Mouse (Mus musculus): ENCODE measurements around the gene Timm8a2. TPM values are rescaled to one million over a fixed set of nuclear protein-coding genes. Genes with fewer than 3 reads are reported as not detected.

The Timm8a2 gene
- polyA plus RNA-seq, 1 experiment from 2014 or later: not detected

- WGBS: 91% methylated on average over 2 of the region's 2 CpGs
- H3K36me3 ChIP-seq (ENCODE audit: control insufficient read depth, insufficient read depth, low read length): no peaks in the 10 kb centered on the region
- no peaks in the 10 kb centered on the region for H3K9me3 ChIP-seq (replicated peaks; ENCODE audit: control insufficient read depth, low read length, poor library complexity, severe bottlenecking)
- no peaks in the 10 kb centered on the region for H3K4me1 ChIP-seq (ENCODE audit: control insufficient read depth, insufficient read depth, low read length)
- no peaks in the 10 kb centered on the region for H3K27me3 ChIP-seq (ENCODE audit: control insufficient read depth, insufficient read depth, low read depth, low read length)
- no peak for ATAC-seq
- no peak overlapping the region for H3K9ac ChIP-seq (ENCODE audit: low read depth, low read length)
- no peak overlapping the region for H3K4me3 ChIP-seq (ENCODE audit: low read depth, low read length)
- no peak overlapping the region for H3K4me2 ChIP-seq (ENCODE audit: low read length)
- H3K27ac ChIP-seq (ENCODE audit: low read length): no peak overlapping the region
These were observed 1.4 kb downstream of the Timm8a2 start for GRCm38 (mm10) chr14:122035860-122036259.

- H3K4me1 ChIP-seq (ENCODE audit: control insufficient read depth, insufficient read depth, low read length): no peaks in the 10 kb centered on the region
- no peak overlapping the region for H3K9ac ChIP-seq (ENCODE audit: low read depth, low read length)
- H3K4me2 ChIP-seq (ENCODE audit: low read length): no peak overlapping the region
- no peak overlapping the region for H3K27ac ChIP-seq (ENCODE audit: low read length)
- ATAC-seq: no peak
- whole genome bisulfite sequencing: 87% methylated on average over 13 of the region's 13 CpGs
- H3K27me3 ChIP-seq (ENCODE audit: control insufficient read depth, insufficient read depth, low read depth, low read length): no peaks in the 10 kb centered on the region
- H3K9me3 ChIP-seq (replicated peaks; ENCODE audit: control insufficient read depth, low read length, poor library complexity, severe bottlenecking): no peaks in the 10 kb centered on the region
- H3K4me3 ChIP-seq (ENCODE audit: low read depth, low read length): no peak overlapping the region
- no peaks in the 10 kb centered on the region for H3K36me3 ChIP-seq (ENCODE audit: control insufficient read depth, insufficient read depth, low read length)
These were observed 4.6 kb downstream of the Timm8a2 start for GRCm38 (mm10) chr14:122038874-122039647.

- Histone ChIP-seq H3K9ac (ENCODE audit: low read depth, low read length) (no peak overlapping the region), H3K4me1 (ENCODE audit: control insufficient read depth, insufficient read depth, low read length) (no peaks in the 10 kb centered on the region), H3K9me3 (replicated peaks; ENCODE audit: control insufficient read depth, low read length, poor library complexity, severe bottlenecking) (no peaks in the 10 kb centered on the region), H3K27me3 (ENCODE audit: control insufficient read depth, insufficient read depth, low read depth, low read length) (no peaks in the 10 kb centered on the region), H3K36me3 (ENCODE audit: control insufficient read depth, insufficient read depth, low read length) (no peaks in the 10 kb centered on the region), H3K27ac (ENCODE audit: low read length) (no peak overlapping the region), H3K4me3 (ENCODE audit: low read depth, low read length) (no peak overlapping the region), H3K4me2 (ENCODE audit: low read length) (no peak overlapping the region)
- no peak for ATAC-seq
- 88% methylated on average over 3 of the region's 3 CpGs for WGBS
These were observed 6.9 kb downstream of the Timm8a2 start for GRCm38 (mm10) chr14:122041413-122041825.

GRCm38 (mm10) chr14:122042142-122042694 lies 7.7 kb downstream of the Timm8a2 start:
- ATAC-seq: no peak
- Histone ChIP-seq H3K27me3 (ENCODE audit: control insufficient read depth, insufficient read depth, low read depth, low read length) (no peaks in the 10 kb centered on the region), H3K4me2 (ENCODE audit: low read length) (no peak overlapping the region), H3K9ac (ENCODE audit: low read depth, low read length) (no peak overlapping the region), H3K9me3 (replicated peaks; ENCODE audit: control insufficient read depth, low read length, poor library complexity, severe bottlenecking) (no peaks in the 10 kb centered on the region), H3K4me1 (ENCODE audit: control insufficient read depth, insufficient read depth, low read length) (no peaks in the 10 kb centered on the region), H3K27ac (ENCODE audit: low read length) (no peak overlapping the region), H3K36me3 (ENCODE audit: control insufficient read depth, insufficient read depth, low read length) (no peaks in the 10 kb centered on the region), H3K4me3 (ENCODE audit: low read depth, low read length) (no peak overlapping the region)
- 86% methylated on average over 8 of the region's 8 CpGs for WGBS

- no peaks in the 10 kb centered on the region for H3K36me3 ChIP-seq (ENCODE audit: control insufficient read depth, insufficient read depth, low read length)
- no peak overlapping the region for H3K27ac ChIP-seq (ENCODE audit: low read length)
- no peak overlapping the region for H3K9ac ChIP-seq (ENCODE audit: low read depth, low read length)
- no peak for ATAC-seq
- H3K4me1 ChIP-seq (ENCODE audit: control insufficient read depth, insufficient read depth, low read length): no peaks in the 10 kb centered on the region
- H3K9me3 ChIP-seq (replicated peaks; ENCODE audit: control insufficient read depth, low read length, poor library complexity, severe bottlenecking): no peaks in the 10 kb centered on the region
- H3K27me3 ChIP-seq (ENCODE audit: control insufficient read depth, insufficient read depth, low read depth, low read length): no peaks in the 10 kb centered on the region
- H3K4me3 ChIP-seq (ENCODE audit: low read depth, low read length): no peak overlapping the region
- no peak overlapping the region for H3K4me2 ChIP-seq (ENCODE audit: low read length)
- 95% methylated on average over 8 of the region's 8 CpGs for WGBS
These were observed 13.3 kb downstream of the Timm8a2 start for GRCm38 (mm10) chr14:122047784-122048183.

GRCm38 (mm10) chr14:122048816-122049215 lies 14.3 kb downstream of the Timm8a2 start:
- no peak for ATAC-seq
- 90% methylated on average over 9 of the region's 9 CpGs for WGBS

GRCm38 (mm10) chr14:122052896-122053635 lies 18.6 kb downstream of the Timm8a2 start:
- Histone ChIP-seq H3K36me3 (ENCODE audit: control insufficient read depth, insufficient read depth, low read length) (no peaks in the 10 kb centered on the region), H3K4me3 (ENCODE audit: low read depth, low read length) (no peak overlapping the region), H3K27ac (ENCODE audit: low read length) (no peak overlapping the region), H3K4me1 (ENCODE audit: control insufficient read depth, insufficient read depth, low read length) (no peaks in the 10 kb centered on the region), H3K9me3 (replicated peaks; ENCODE audit: control insufficient read depth, low read length, poor library complexity, severe bottlenecking) (no peaks in the 10 kb centered on the region), H3K9ac (ENCODE audit: low read depth, low read length) (no peak overlapping the region), H3K4me2 (ENCODE audit: low read length) (no peak overlapping the region), H3K27me3 (ENCODE audit: control insufficient read depth, insufficient read depth, low read depth, low read length) (no peaks in the 10 kb centered on the region)
- ATAC-seq: no peak
- 87% methylated on average over 9 of the region's 9 CpGs for WGBS

More at GRCm38 (mm10) chr14:122048816-122049215, 14.3 kb downstream of the Timm8a2 start:
- Histone ChIP-seq H3K9ac (ENCODE audit: low read depth, low read length) (no peak overlapping the region), H3K36me3 (ENCODE audit: control insufficient read depth, insufficient read depth, low read length) (no peaks in the 10 kb centered on the region), H3K4me3 (ENCODE audit: low read depth, low read length) (no peak overlapping the region), H3K27me3 (ENCODE audit: control insufficient read depth, insufficient read depth, low read depth, low read length) (no peaks in the 10 kb centered on the region), H3K9me3 (replicated peaks; ENCODE audit: control insufficient read depth, low read length, poor library complexity, severe bottlenecking) (no peaks in the 10 kb centered on the region), H3K27ac (ENCODE audit: low read length) (no peak overlapping the region), H3K4me1 (ENCODE audit: control insufficient read depth, insufficient read depth, low read length) (no peaks in the 10 kb centered on the region), H3K4me2 (ENCODE audit: low read length) (no peak overlapping the region)

- 88% methylated on average over 6 of the region's 6 CpGs for WGBS
- Histone ChIP-seq H3K9me3 (replicated peaks; ENCODE audit: control insufficient read depth, low read length, poor library complexity, severe bottlenecking) (no peaks in the 10 kb centered on the region), H3K4me2 (ENCODE audit: low read length) (no peak overlapping the region), H3K4me1 (ENCODE audit: control insufficient read depth, insufficient read depth, low read length) (no peaks in the 10 kb centered on the region), H3K36me3 (ENCODE audit: control insufficient read depth, insufficient read depth, low read length) (no peaks in the 10 kb centered on the region), H3K27me3 (ENCODE audit: control insufficient read depth, insufficient read depth, low read depth, low read length) (no peaks in the 10 kb centered on the region), H3K9ac (ENCODE audit: low read depth, low read length) (no peak overlapping the region), H3K4me3 (ENCODE audit: low read depth, low read length) (no peak overlapping the region), H3K27ac (ENCODE audit: low read length) (no peak overlapping the region)
- ATAC-seq: no peak
These were observed 22.4 kb downstream of the Timm8a2 start for GRCm38 (mm10) chr14:122056871-122057270.

GRCm38 (mm10) chr14:122057941-122058346 lies 23.5 kb downstream of the Timm8a2 start:
- H3K4me2 ChIP-seq (ENCODE audit: low read length): no peak overlapping the region
- 33% methylated on average over 2 of the region's 2 CpGs for WGBS
- H3K9me3 ChIP-seq (replicated peaks; ENCODE audit: control insufficient read depth, low read length, poor library complexity, severe bottlenecking): no peaks in the 10 kb centered on the region
- H3K27ac ChIP-seq (ENCODE audit: low read length): no peak overlapping the region
- no peak for ATAC-seq
- H3K4me3 ChIP-seq (ENCODE audit: low read depth, low read length): no peak overlapping the region
- no peaks in the 10 kb centered on the region for H3K4me1 ChIP-seq (ENCODE audit: control insufficient read depth, insufficient read depth, low read length)
- no peaks in the 10 kb centered on the region for H3K27me3 ChIP-seq (ENCODE audit: control insufficient read depth, insufficient read depth, low read depth, low read length)
- H3K9ac ChIP-seq (ENCODE audit: low read depth, low read length): no peak overlapping the region
- no peaks in the 10 kb centered on the region for H3K36me3 ChIP-seq (ENCODE audit: control insufficient read depth, insufficient read depth, low read length)
